Comparison of ENCODE assay signal across 9 mouse cellular contexts in the genomic region with DNA sequence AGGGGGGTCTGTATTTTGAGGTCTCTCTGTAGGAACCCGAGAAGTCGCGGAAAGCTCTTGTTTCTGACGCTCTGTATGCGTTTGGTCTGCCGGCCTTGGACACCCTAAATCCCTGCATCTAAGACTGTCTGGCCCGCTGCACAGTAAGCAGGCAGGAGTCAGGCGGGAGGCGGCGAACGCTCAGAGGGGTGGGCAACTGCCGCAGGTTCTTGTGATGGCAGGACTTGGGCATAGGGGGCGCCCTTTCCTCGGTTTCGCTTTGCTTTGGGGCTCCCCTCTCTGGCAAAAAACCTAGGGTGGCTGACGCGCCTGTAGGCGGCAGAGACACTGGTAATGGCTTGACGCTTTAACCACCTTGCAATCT. TPM values are rescaled to one million over a fixed set of nuclear protein-coding genes. Genes with fewer than 3 reads are reported as not detected.
DNase-seq lines count a peak whose midpoint lies in the region; ATAC-seq and TF ChIP-seq lines count a peak whose summit lies in the region.
"Had no signal": no experiment of that assay in that cellular context is flagged by ENCODE, and none has a peak within 500 bp of the region (broad histone marks: within the 10 kb centered on the region; RNA-seq: fewer than 3 reads in every experiment).

No protein-coding gene starts in this region.

- H3K9me3 ChIP-seq in E14TG2a.4 (ENCODE audit: low read length), result no peaks in the 10 kb centered on the region
- no peaks in the 10 kb centered on the region for H3K9me3 ChIP-seq in liver, embryonic 16.5 days (replicated peaks; ENCODE audit: control insufficient read depth, low read length)
- no peaks in the 10 kb centered on the region for H3K9me3 ChIP-seq in neural tube, embryonic 12.5 days

- H3K27ac ChIP-seq in cerebellum, adult 2 months (ENCODE audit: insufficient read depth, low read length), result peak overlapping the region; percentile 90
- H3K27ac ChIP-seq in layer of hippocampus, adult 2 months, result peak overlapping the region; percentile 89
- H3K27ac ChIP-seq in liver, embryonic 16.5 days (ENCODE audit: low read length), result no peak overlapping the region
- H3K27ac ChIP-seq in neural tube, embryonic 12.5 days, result peak overlapping the region; percentile 20; the same call in 1 of the 2 replicates

- no peaks in the 10 kb centered on the region for H3K36me3 ChIP-seq in E14TG2a.4 (ENCODE audit: insufficient read depth, low read length)
- no peaks in the 10 kb centered on the region for H3K36me3 ChIP-seq in liver, embryonic 16.5 days (ENCODE audit: control insufficient read depth, insufficient read depth)
- no peaks in the 10 kb centered on the region for H3K36me3 ChIP-seq in neural tube, embryonic 12.5 days

- no peak overlapping the region for H3K9ac ChIP-seq in liver, embryonic 16.5 days (ENCODE audit: low read depth, low read length)
- H3K9ac ChIP-seq in neural tube, embryonic 12.5 days, result peak overlapping the region; percentile 63

- H3K27me3 ChIP-seq in E14TG2a.4 (ENCODE audit: insufficient read depth, low read length), result peaks cover 41% of the 10 kb centered on the region
- H3K27me3 ChIP-seq in cerebellum, adult 2 months (ENCODE audit: control insufficient read depth, insufficient read depth, low read length), result no peaks in the 10 kb centered on the region
- peaks cover 34% of the 10 kb centered on the region for H3K27me3 ChIP-seq in liver, embryonic 16.5 days (ENCODE audit: control insufficient read depth, insufficient read depth, low read depth, low read length)
- H3K27me3 ChIP-seq in neural tube, embryonic 12.5 days (replicated peaks), result 0 out of 2 replicates have a peak, but pooled peaks cover 6% of the 10 kb centered on the region

- peak; percentile 41 for ATAC-seq in frontal cortex, adult (ENCODE audit: low TSS enrichment)
- no peak for ATAC-seq in liver, embryonic 16.5 days (ENCODE audit: low read depth)
- peak; percentile 73 for ATAC-seq in neural tube, embryonic 12.5 days (ENCODE audit: low FRiP score, low read depth)

- peak overlapping the region; percentile 46 for H3K4me2 ChIP-seq in liver, embryonic 16.5 days (ENCODE audit: low read depth, low read length)
- peak overlapping the region; percentile 66 for H3K4me2 ChIP-seq in neural tube, embryonic 12.5 days (replicated peaks)

- peaks cover 7% of the 10 kb centered on the region for H3K4me1 ChIP-seq in E14TG2a.4 (replicated peaks; ENCODE audit: low read depth, low read length)
- H3K4me1 ChIP-seq in cerebellum, adult 2 months (ENCODE audit: control insufficient read depth, insufficient read depth, low read length), result peaks cover 7% of the 10 kb centered on the region
- no peaks in the 10 kb centered on the region for H3K4me1 ChIP-seq in liver, embryonic 16.5 days (ENCODE audit: control insufficient read depth, low read depth, low read length)
- no peaks in the 10 kb centered on the region for H3K4me1 ChIP-seq in neural tube, embryonic 12.5 days

- peak; percentile 22; the same call in 1 of the 2 replicates for TF ChIP-seq CTCF in E14TG2a.4 (conservative IDR thresholded peaks at IDR 0.05; ENCODE audit: low read length)
- peak; percentile 66 for TF ChIP-seq CTCF in cerebellum, adult 2 months (IDR thresholded peaks at IDR 0.05; ENCODE audit: borderline replicate concordance, insufficient read depth, low read depth, low read length)
- peak; percentile 79 for TF ChIP-seq CTCF in layer of hippocampus, adult 2 months (conservative IDR thresholded peaks at IDR 0.05)

- intact Hi-C loops in heart, postnatal 36 days (cut with DNase I), result loop anchor here (2.0 to 5.0 kb wide), 7 partner anchors 55 to 310 kb away; partner anchors contain the start of gene Mtmr1

- 7% methylated on average over 18 of the region's 19 CpGs for WGBS in cerebellum, adult 2 months
- WGBS in liver, embryonic 16.5 days (ENCODE audit: insufficient replicate concordance), result 31% methylated on average over 19 of the region's 19 CpGs
- WGBS in neural tube, embryonic 12.5 days, result 28% methylated on average over 16 of the region's 19 CpGs

- DNase-seq in cerebellum, adult 2 months, result peak; percentile 84 to 89
- DNase-seq in heart, postnatal 36 days, result peak; percentile 77 to 84
- DNase-seq in layer of hippocampus, adult 2 months (ENCODE audit: low spot score in 2 of 2), result peak; percentile 77 to 88
- DNase-seq in thymus, postnatal 14 days, result peak; percentile 50

- TF ChIP-seq POLR2A in cerebellum, adult 2 months (IDR thresholded peaks at IDR 0.05; ENCODE audit: borderline replicate concordance, insufficient read depth, low read length), result 0 out of 2 replicates have a peak, but pooled peaks have one; percentile 16

- 0 out of 2 replicates have a peak overlapping the region, but pooled peaks have one; percentile 20 for H3K4me3 ChIP-seq in E14TG2a.4 (replicated peaks; ENCODE audit: low read length)
- peak overlapping the region; percentile 98 for H3K4me3 ChIP-seq in cerebellum, adult 2 months (replicated peaks; ENCODE audit: insufficient read depth, low read depth, low read length)
- H3K4me3 ChIP-seq in layer of hippocampus, adult 2 months, result peak overlapping the region; percentile 63
- H3K4me3 ChIP-seq in liver, embryonic 16.5 days (ENCODE audit: low read depth, low read length), result peak overlapping the region; percentile 28
- peak overlapping the region; percentile 44 for H3K4me3 ChIP-seq in neural tube, embryonic 12.5 days
- H3K4me3 ChIP-seq: myocyte had no signal

RNA-seq across cellular contexts. Expression of gene Mamld1, which starts 2.0 kb away (rescaled TPM):
- 23.7 and 29.1 TPM in 2 replicates for polyA plus RNA-seq in cerebellum, adult 2 months (2012; rRNA removed)
- total RNA-seq in heart, postnatal 36 days (2021), result 1 to 10 TPM; 6.3 to 7.2 TPM
- total RNA-seq in layer of hippocampus, adult 2 months (2021), result 10 to 100 TPM; 31.1 to 32.5 TPM
- polyA plus RNA-seq in liver, embryonic 16.5 days (2015; fragmentation: Nextera tagmentation; extraction: Ambion mirVana), result 0.20 and 0.22 TPM in 2 replicates
- 2.8 and 4.5 TPM in 2 replicates for polyA plus RNA-seq in neural tube, embryonic 12.5 days (2016; fragmentation: Nextera tagmentation; extraction: Ambion mirVana)

Comparison
In these comparisons a context has a peak if more than half of its experiments do, and no peak if none do; other contexts are left out.
1. H3K4me3 ChIP-seq: peak in every context shown above with its lines; median percentile 98 in cerebellum, adult 2 months; 63 in layer of hippocampus, adult 2 months; 44 in neural tube, embryonic 12.5 days; 28 in liver, embryonic 16.5 days; 20 in E14TG2a.4.
2. CTCF ChIP-seq: peak in every context shown above with its lines; median percentile 79 in layer of hippocampus, adult 2 months; 66 in cerebellum, adult 2 months; 22 in E14TG2a.4.